Mouse (Mus musculus) olfactory bulb, adult 2 months (tissue): ENCODE results near the gene Nbea.

Source experiments
- CTCF ChIP-seq: fragments of 200-500 bp; IDR thresholded peaks from 2 replicates; pipeline ENCODE4 v1.5.1; 2012; ENCODE audit warnings: low read depth, mild to moderate bottlenecking, low read length, moderate library complexity; ENCODE audit not compliant: insufficient read depth
- POLR2A ChIP-seq: fragments of 200-500 bp; IDR thresholded peaks from 2 replicates; pipeline ENCODE4 v1.6.1; 2012; ENCODE audit warnings: mild to moderate bottlenecking, low read depth, low read length, moderate library complexity; ENCODE audit not compliant: insufficient read depth

GRCm38 (mm10) chr3:55667048-55667447 lies 516.5 kb downstream of the Nbea start:
- TF ChIP-seq CTCF: no peak
- TF ChIP-seq POLR2A: no peak
